Mouse (Mus musculus) left cerebral cortex, postnatal 14 days (tissue): ENCODE results near the gene Ociad1. TPM values are rescaled to one million over a fixed set of nuclear protein-coding genes. Genes with fewer than 3 reads are reported as not detected.
"Not testable (repeated sequence)": the region's sequence is repeated elsewhere in the genome, so short reads cannot be mapped to it uniquely, and the experiment has no call there.

Experiments
- DNase-seq, 2 experiments: peaks; one replicate each; pipeline ENCODE4 v3.0.0; 2021 to 2022; ENCODE audit warnings: low spot score in 2 of 2, mixed read lengths in 1 of 2
- intact Hi-C: fragments of 180-260 bp; cut with DNase I; formaldehyde crosslinking; loops from one replicate; pipeline ENCODE4 v1.15.1; 2025
- total RNA-seq, 2 experiments: library from RNA; stranded (reverse); gene quantifications; 2 replicates each; pipeline ENCODE4 v1.2.3; 2021

Gene Ociad1
- total RNA-seq, 2 experiments from 2014 or later: 389 to 400 TPM

- intact Hi-C loops: no loop called here
- no peak for DNase-seq
Observed at GRCm38 (mm10) chr5:73279732-73280566, 12.6 kb upstream of the Ociad1 start.

DNA sequence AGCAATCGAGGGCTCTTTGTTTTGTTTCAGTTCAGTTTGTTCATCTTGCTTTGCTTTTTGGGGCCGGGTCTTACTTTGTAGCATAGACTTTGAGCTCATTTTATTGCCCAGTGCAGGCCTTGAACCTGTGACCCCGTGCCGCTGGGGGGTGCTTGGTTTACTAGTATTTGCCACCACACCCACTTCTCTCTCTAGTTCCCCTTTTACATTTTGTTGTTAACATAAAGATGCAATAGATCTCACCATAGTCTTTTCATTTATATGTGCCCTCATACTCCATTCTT, 12.1 kb upstream of the Ociad1 start:
- no peak for DNase-seq
- intact Hi-C loops: no loop called here

- DNase-seq: no peak
- intact Hi-C loops: no loop called here
Observed at GRCm38 (mm10) chr5:73284046-73284445, 8.5 kb upstream of the Ociad1 start.

DNA sequence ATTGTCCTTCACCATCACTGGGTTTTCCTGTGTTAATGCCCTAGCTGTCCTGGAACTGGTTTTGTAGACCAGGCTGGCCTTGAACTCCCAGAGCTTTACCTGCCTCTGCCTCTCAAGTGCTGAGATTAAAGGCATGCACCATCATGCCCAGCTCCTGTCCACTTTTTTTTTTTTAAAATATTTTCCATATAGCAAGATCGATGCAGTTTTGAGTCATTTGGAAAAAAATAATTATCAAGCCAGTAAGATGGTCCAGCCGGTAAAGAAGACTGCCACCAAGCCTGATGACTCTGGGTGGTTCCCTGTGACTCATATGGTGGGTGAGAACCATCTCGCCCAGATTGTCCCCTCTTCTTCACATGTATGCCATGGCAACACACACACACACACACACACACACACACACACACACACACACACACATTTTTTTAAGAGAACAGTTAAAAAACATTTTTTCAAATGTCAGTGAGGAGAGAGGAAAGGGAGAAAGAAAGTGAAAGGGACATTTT, 7.1 kb upstream of the Ociad1 start:
- intact Hi-C loops: no loop called here
- no peak for DNase-seq

DNA sequence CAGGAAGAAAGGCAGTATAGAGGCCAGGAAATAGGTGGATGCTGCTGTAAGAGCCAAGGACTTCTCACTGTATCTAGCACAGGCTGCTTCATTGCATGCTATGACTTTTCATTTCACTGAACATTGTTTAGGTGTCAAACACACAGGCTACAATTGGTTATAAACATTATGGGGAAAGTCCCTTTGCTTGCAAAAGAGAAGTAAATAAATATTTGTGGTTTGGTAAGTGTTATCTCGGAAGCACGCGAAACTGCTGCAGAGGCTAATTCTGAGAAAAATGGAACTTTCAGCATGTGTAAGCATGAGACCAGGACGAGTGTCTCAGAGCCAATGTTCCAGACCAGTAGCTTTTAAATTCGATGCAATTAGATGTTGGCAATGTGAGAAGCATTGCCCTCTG, 6.0 kb upstream of the Ociad1 start:
- DNase-seq: no peak
- intact Hi-C loops: no loop called here

GRCm38 (mm10) chr5:73289900-73290299, 2.7 kb upstream of the Ociad1 start:
- no peak for DNase-seq
- intact Hi-C loops: loop anchor here (5.0 kb wide), 2 partner anchors 33 to 158 kb away; partner anchors contain the start of gene Fryl

DNA sequence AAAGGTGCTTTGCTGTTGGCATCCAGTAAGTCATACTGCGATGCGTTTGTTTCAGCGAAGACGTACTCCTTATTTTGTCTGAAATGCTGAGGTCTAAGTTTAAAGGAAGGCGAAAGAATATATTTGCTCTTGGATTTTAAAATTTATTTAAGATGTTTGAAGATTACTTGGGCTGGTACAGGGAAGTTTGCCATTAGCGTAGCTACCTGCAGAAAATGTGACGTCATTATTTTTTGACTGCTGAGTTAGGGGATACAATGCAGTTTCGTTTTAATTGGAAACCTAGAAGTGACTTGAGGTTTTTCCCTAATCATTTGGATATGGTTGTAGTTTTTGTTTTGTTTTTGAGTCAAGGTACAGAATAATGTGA, 859 bp downstream of the Ociad1 start:
- DNase-seq: no peak
- intact Hi-C loops: loop anchor here (5.0 kb wide), 2 partner anchors 36 to 161 kb away; partner anchors contain the start of gene Fryl

- no peak for DNase-seq
- intact Hi-C loops: no loop called here
Observed at GRCm38 (mm10) chr5:73295016-73295415, 2.4 kb downstream of the Ociad1 start.

- intact Hi-C loops: no loop called here
- no peak for DNase-seq
Observed at GRCm38 (mm10) chr5:73295916-73296315, 3.3 kb downstream of the Ociad1 start.

DNA sequence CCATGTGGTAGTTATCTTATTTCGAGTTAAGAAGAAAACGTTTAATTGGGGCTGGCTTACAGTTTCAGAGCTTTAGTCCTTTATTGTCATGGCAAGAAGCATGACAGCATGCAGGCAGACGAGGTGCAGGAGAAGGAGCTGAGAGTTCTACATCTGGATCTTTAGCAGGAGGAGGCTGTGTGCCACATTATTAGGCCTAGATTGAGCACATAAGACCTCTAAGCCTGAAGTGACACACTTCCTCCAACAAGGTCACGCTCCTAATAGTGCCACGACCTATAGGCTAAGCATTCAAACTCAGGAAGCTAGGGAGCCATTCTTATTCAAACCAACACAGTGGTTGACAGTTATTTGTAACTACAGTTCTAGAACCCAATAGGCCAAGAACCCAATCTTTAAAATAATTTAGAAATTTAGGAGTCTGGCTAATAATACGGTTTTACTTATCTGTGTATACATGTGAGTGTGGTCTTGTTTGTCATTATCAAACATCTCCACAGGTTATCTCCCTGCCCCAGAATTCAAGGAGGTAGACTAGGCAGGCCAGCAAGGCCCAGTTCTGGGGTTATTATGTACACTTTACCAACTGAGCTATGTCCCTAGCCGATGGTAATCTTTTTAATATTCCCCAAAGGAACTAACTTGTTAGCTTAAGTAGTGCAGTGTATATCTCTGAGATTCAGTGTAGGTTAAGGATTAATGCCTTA, 9.2 kb downstream of the Ociad1 start:
- intact Hi-C loops: no loop called here
- DNase-seq: no peak

DNA sequence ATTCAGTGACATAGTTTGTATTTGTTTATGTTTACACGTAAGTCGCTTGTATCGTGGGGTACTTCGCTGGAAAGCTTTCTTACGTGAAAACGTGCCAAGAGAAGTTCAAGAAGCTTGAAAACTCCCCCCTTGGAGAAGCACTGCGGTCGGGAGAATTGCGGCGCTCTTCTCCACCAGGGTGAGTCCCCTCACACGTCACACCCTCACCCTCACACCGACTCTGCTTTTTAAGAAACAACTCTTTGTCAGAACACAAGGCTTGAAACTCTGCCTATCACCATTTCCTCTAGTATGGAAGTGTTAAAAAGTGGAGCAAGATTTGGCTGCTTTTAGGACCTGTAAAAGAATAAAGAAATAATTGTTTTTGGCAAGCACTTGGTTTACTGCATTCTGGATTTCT, 11.9 kb downstream of the Ociad1 start:
- no peak for DNase-seq
- intact Hi-C loops: no loop called here

GRCm38 (mm10) chr5:73306486-73306885, 13.9 kb downstream of the Ociad1 start:
- no peak for DNase-seq
- intact Hi-C loops: no loop called here

GRCm38 (mm10) chr5:73307297-73307696, 14.7 kb downstream of the Ociad1 start:
- DNase-seq: no peak
- intact Hi-C loops: no loop called here

- DNase-seq: no peak
- intact Hi-C loops: no loop called here
Observed at GRCm38 (mm10) chr5:73309496-73309895, 16.9 kb downstream of the Ociad1 start.

DNA sequence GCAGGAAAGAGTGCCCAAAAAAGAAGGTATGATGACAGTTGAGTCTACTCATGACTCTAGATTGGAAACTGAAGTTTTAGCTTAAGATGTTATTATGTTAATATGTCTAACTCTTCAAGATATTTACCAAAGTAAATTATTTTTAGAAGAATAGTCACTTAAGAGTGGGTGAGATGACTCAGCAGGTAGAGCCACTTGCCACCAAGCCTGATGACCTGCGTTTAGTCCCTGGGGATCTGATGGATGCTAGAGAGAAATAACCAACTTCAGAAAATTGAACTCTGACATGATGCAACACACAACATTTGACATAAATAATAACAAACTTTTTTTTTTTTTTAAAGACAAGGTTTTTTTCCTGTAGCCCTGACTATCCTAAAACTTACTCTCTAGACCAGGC, 17.8 kb downstream of the Ociad1 start:
- intact Hi-C loops: no loop called here

DNA sequence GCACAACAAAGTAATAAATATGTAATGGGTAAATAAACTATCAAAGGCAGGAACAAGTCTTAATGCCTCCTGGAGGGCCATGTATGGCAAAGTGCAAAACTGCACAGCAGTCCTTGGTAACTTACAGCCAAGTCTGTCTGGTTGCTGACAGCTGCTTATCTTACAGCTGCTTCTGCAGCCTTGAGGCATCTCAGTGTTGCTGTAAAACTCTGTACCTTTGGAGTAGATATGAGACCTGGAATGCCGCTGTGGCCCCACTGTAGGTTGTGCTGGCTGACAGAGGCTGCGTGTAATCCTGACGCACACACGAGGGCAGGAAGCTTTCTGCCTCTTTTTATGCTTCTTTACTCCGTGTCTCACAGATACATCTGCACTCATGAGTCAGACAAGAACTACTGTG, 18.9 kb downstream of the Ociad1 start:
- DNase-seq: no peak
- intact Hi-C loops: no loop called here

More for the DNA sequence above, 17.8 kb downstream of the Ociad1 start:
- no peak for DNase-seq

- intact Hi-C loops: no loop called here
- no peak for DNase-seq
Observed at GRCm38 (mm10) chr5:73313591-73313990, 21.0 kb downstream of the Ociad1 start.

DNA sequence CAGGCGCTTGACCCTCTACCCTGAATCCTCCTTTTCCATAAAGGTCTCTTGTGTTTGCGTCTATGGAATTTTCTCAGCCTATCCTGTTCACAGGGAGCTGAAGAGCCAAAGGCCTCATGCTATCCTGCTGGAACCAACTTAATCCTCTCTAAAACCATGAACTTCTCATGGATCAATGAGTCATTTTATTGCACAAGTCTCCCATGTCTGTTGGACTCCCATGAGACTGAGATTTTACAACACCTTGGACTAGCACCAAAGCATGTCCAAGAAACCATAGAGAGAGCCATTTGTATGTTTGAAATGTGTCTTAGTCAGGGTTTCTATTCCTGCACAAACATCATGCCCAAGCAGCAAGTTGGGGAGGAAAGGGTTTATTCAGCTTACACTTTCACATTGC, 22.1 kb downstream of the Ociad1 start:
- intact Hi-C loops: no loop called here
- no peak for DNase-seq

- intact Hi-C loops: no loop called here
- DNase-seq: no peak
Observed at GRCm38 (mm10) chr5:73319306-73319705, 26.7 kb downstream of the Ociad1 start.

- intact Hi-C loops: loop anchor here (5.0 kb wide), 1 partner anchor 60 kb away; no protein-coding TSS in a partner anchor
- not testable (repeated sequence) for DNase-seq
Observed at GRCm38 (mm10) chr5:73322684-73323083, 30.1 kb downstream of the Ociad1 start.

DNA sequence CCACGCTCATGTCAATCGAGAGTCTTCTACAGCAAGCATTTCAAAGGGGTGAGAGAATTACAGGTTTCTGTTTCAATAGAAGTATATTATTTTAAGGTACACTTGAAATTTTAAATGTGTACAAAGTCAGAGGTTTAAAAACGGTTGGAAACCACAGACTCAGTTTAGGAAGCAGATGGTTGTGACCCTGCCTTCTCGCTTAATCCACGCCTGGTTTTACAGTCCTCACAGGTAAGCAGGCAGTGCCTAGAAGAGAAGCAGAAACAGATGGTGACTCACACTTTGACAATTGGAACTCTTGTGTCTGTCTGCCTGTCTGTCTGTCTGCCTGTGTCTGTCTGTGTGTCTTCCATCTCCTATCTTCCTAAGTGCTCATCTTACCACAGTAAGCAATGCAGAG, 31.0 kb downstream of the Ociad1 start:
- intact Hi-C loops: loop anchor here (5.0 kb wide), 1 partner anchor 59 kb away; no protein-coding TSS in a partner anchor
- no peak for DNase-seq
